19 mouse cellular contexts compared by ENCODE assay signal in the genomic region with DNA sequence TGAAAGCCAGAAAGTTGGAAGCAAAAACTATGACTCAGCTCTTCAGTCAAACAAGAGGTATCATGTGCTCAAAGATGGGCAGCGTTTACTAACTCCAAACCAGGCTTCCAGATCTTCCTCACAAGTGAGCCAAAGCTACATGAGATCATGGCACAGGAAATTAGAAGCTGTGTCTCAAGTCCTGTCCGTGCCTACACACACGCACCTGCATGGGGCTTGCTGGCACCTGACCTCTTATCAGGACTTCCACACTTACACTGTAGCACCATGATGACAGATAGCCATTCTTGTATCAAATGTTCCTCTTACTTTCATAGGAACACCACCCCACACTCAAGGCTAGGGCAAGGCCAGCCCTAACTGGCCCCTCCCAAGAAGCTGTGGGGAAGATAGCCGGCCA. TPM values are rescaled to one million over a fixed set of nuclear protein-coding genes. Genes with fewer than 3 reads are reported as not detected.
"Had no signal": no experiment of that assay in that cellular context is flagged by ENCODE, and none has a peak within 500 bp of the region (broad histone marks: within the 10 kb centered on the region; RNA-seq: fewer than 3 reads in every experiment).

No protein-coding gene starts in this region.

- H3K4me3 ChIP-seq: left cerebral cortex, adult 2 months; liver, embryonic 13.5 days; midbrain, embryonic 12.5 days; midbrain, embryonic 15.5 days; neural tube, embryonic 12.5 days; neural tube, embryonic 15.5 days had no signal

- H3K9me3 ChIP-seq: liver, embryonic 13.5 days; midbrain, embryonic 12.5 days; midbrain, embryonic 15.5 days; neural tube, embryonic 12.5 days; neural tube, embryonic 15.5 days had no signal

- DNase-seq: kidney, adult 18-20 months; kidney, adult 9 months; kidney, postnatal 14 days; kidney, postnatal 4 days; liver, embryonic 13.5 days; lung, adult 2 months; lung, postnatal 14 days; right cerebral cortex, adult 18-20 months; right cerebral cortex, postnatal 14 days; right cerebral cortex, postnatal 4 days; thymus, adult 2 months; thymus, postnatal 14 days had no signal

- H3K27ac ChIP-seq: left cerebral cortex, adult 2 months; liver, embryonic 13.5 days; macrophage; midbrain, embryonic 12.5 days; midbrain, embryonic 15.5 days; neural tube, embryonic 12.5 days; neural tube, embryonic 15.5 days; stomach, postnatal 0 days had no signal

- ATAC-seq: midbrain, embryonic 15.5 days had no signal

- H3K4me2 ChIP-seq: liver, embryonic 13.5 days; midbrain, embryonic 12.5 days; midbrain, embryonic 15.5 days; neural tube, embryonic 12.5 days; neural tube, embryonic 15.5 days had no signal

- H3K4me1 ChIP-seq: liver, embryonic 13.5 days; midbrain, embryonic 12.5 days; midbrain, embryonic 15.5 days; neural tube, embryonic 12.5 days; neural tube, embryonic 15.5 days had no signal

- H3K36me3 ChIP-seq: liver, embryonic 13.5 days; midbrain, embryonic 12.5 days; midbrain, embryonic 15.5 days; neural tube, embryonic 12.5 days; neural tube, embryonic 15.5 days had no signal

- H3K9ac ChIP-seq: liver, embryonic 13.5 days; midbrain, embryonic 12.5 days; midbrain, embryonic 15.5 days; neural tube, embryonic 12.5 days; neural tube, embryonic 15.5 days had no signal

- H3K27me3 ChIP-seq: liver, embryonic 13.5 days; midbrain, embryonic 12.5 days; midbrain, embryonic 15.5 days; neural tube, embryonic 12.5 days; neural tube, embryonic 15.5 days had no signal

RNA-seq across cellular contexts. Expression of a gene that starts 12.0 kb away (rescaled TPM):
- polyA plus RNA-seq: macrophage had no signal
